Mouse (Mus musculus) cerebellum, postnatal 14 days (tissue): ENCODE measurements around the gene Jade2.
A peak's percentile ranks its signal among the peaks of the same experiment; 100 is the strongest.

Experiments
- DNase-seq, 2 experiments: peaks; one replicate each; pipeline ENCODE4 v3.0.0; 2021; ENCODE audit warnings: mixed read lengths in 2 of 2

Jade2 gene

DNA sequence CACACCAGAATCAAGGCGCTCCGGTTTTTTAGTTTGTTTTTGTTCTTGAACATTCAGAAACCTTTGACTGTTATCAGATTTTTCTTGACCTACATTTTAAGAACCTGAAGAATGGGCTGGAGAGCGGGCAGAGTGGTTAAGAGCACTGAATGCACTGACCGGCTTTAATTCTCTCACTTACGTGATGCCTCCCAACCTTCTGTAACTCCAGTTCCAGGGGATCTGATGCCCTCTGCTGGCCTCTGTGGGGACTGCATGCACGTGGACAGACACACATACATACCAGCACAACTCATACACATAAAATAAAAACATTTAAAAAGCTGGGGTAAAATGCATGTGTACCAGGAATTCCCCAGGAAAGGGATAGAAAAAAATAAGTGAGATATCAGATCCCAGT is 71.5 kb downstream of the Jade2 start:
- DNase-seq, result peak; percentile 36 to 71

DNA sequence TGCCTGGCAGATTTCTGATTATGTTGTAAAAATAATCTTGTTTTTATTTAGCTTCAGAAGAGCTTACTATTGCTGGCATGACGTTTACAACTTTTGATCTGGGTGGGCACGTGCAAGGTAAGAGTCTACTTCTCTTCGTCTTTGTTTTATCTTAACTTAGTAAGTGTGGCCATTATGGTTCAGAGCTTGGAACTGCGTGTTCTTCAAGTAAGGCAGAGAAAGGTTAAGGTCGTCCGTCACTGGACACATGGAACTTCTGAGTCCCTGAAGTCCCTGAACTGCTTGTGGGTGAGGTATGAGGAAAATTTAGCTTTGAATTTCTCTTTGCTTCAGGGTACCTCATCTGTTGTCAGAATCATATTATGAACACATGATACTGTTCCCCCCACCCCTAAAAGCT is 74.7 kb downstream of the Jade2 start:
- no peak for DNase-seq

DNA sequence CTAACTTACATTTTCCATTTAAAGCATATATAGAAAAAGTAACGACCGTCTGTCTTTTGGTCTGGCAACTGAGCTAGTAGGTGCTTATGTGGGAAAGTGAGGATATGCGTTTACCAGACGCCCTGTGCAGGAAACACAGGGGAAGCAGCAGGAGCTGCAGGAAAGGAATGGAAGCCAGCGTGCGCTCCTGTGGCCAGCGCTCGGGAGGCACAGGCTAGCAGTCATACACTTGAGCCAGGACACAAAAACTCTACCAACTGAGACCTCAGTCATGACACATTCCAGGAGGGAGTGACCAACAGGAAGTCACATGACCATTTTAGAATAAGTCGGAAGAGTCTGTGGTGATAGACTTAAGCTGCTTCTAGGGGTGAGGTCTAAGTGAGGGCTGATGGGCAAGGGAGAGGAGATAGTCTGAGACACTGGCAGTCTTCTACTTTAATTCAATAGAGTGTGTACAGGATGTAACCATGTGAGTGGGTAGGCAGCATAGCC is 76.6 kb downstream of the Jade2 start:
- DNase-seq, result no peak

DNA sequence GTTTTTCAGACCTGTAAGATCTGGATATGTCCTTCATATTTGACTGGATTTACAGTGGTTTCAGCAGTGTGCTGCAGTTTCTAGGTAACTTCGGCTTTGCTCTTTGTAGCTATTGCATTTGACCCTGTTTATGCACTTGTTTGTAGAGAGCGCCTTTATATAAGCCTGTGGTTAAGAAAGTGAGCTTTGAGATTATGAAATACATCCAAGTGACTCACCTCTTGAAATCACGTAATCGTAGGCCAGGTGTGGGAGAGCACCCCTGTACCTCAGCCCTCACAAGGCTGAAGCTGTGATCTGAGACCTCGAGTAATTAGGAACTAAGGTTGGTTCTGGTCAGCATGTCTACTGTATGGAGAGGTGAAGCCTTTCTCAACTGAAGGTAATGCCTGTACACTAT is 80.0 kb downstream of the Jade2 start:
- DNase-seq, result no peak

DNA sequence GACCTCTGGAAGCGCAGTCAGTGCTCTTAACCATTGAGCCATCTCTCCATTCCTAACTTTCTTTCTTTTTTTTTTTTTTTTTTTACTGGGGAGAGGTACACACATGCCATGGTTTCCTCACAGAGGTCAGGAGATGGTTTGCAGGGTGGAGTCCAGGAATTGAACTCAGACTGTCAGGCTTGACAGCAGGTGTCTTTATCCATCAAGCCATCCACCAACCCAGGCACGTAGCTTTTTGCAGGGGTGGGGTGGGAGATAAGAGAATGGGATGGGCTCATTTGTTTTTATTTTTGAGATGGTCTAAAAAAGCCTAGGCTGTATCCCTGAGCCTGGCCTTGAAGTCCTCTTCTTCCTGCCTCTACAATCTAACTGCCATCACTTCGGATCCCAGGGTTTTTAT is 81.9 kb downstream of the Jade2 start:
- DNase-seq, result no peak

DNA sequence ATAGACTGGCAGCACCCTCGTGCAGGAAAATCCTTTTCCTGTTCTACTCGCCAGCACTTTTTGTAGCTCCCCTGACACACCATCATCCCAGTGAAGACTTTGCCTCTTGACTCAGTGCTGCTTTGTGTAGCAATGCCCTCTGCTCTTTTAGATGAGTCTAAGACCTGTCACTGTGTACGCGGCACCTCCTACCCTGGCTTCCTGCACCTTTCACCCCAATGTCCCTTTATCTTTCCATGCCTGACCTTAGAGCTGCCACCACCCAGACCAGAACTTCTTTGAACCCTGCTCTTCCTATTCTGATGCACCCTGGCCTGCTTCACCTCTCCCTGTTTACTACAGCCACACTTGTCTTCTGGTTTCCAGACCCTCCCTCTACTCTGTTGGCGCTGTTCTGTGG is 89.2 kb downstream of the Jade2 start:
- DNase-seq, result no peak

DNA sequence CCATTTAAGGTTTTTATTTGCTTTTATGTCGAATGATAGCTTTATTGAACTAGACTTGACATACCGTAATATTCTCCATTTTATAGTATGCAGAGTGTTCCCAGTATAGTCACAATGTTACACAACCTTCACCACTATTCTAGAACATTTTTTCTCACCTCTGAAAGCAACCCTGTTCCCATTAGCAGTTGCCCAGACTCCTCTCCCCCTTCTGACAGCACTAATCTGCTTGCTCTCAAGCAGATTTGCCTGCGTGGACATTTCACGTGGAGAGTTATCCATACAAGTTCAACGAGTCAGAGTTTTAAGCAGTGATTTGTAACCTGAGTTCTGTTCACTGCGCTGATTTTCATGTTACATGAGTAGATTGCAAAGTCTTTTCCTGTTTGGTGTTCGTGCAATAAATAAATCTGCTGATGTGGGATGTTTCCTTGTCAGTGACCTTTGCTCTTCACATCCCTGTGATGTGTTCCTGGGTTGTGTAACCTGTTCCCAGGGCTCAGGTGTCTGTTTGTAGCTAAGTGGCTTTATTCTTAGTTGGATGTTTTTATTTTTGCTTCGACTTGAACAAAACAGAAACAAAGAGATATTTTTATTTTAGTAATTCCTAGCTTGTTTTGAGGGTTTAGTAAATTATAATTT is 89.8 kb downstream of the Jade2 start:
- no peak for DNase-seq

DNA sequence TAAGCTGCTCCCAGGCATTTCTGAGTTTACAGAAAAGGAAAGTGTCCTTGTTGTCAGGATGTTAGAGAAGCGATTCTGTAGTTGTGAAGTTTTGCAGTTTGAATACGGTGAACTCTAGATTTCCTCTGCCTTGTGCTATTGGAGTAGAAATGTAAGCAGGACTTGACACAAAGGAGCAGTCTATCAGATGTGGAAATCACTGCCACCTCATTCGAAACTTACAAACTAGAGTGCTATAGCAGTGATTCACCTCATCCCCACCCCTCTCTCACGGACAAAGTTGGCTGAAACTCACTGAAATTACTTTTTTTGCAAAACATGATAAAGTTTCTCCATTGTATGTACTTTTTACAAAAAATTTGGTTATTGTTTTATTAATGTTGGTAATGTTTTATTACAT is 92.6 kb downstream of the Jade2 start:
- no peak for DNase-seq

DNA sequence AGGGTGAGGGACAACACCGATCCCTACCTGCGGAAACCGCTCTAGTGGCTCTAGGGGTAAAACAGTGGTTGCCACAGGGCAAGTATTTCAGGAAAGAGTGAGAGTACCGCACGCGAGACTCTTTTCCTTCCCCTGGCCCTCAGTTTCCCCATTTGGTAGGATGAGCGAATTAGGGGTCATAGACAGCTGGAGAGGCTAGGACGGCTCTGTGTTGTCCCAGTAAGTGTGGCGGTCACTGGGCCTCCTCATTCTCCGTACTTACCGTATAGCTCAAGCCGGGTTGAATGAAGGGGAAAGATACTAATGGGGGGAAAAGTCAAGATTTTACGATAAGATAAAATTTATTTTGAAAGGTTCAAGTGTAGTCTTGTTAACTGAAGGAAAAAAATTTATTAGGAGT is 93.5 kb downstream of the Jade2 start:
- DNase-seq, result no peak
